Comparison of ENCODE assay signal across 9 mouse cellular contexts in the genomic region with DNA sequence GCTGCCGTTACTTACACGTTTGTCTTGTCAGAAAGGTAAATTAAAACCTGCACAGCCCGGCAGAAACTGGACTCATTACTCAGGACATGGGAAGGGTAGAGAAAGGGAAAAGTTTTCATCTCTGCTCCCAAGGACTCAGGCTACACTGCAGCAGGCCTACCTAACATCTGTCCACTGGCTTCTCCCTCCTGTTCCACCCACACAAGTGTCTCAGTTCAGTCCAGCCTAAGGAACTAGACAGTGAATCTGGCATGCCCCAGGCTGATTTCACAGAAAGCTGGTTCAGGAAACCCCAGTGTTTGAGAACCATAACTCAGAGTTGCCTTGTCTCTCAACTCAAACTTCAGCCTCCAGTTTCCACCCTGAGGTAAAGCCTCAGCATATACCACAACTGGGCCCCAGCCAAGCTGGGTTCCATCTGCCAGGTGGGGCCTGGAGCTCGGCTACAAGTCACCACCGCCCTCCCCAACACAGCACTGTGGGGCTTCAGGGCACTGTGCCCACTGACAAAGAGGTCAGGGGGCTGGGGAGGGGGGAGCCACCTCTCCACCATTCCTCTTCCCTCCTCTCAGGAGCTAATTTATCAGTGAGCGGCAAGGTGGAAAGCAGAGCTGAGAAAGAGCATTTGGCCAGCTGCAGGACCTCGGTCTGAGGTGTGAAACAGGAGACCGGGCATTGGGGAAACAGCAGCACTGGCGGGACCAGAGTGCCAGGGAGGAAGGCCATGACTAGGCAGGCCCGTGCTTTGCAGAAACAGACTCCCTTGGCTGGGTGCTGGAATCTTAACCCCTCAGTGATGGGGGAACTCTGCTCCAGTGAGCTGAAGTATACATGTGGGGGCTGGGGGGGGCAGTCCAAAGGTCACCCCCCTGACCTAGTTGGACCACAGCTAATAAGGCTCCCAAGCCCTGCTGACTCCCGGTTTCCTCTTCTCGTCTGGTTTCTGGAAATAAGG. TPM values are rescaled to one million over a fixed set of nuclear protein-coding genes. Genes with fewer than 3 reads are reported as not detected.
DNase-seq lines count a peak whose midpoint lies in the region; ATAC-seq and TF ChIP-seq lines count a peak whose summit lies in the region.
"Had no signal": no experiment of that assay in that cellular context is flagged by ENCODE, and none has a peak within 500 bp of the region (broad histone marks: within the 10 kb centered on the region; RNA-seq: fewer than 3 reads in every experiment).

No protein-coding gene starts in this region.

- peak overlapping the region; percentile 77 for H3K27ac ChIP-seq in lung, embryonic 14.5 days (ENCODE audit: low read depth)
- H3K27ac ChIP-seq in embryonic facial prominence, embryonic 10.5 days (replicated peaks): peak overlapping the region; percentile 81
- H3K27ac ChIP-seq in intestine, embryonic 14.5 days (ENCODE audit: low read depth): peak overlapping the region; percentile 54
- H3K27ac ChIP-seq in liver, embryonic 16.5 days (ENCODE audit: low read length): peak overlapping the region; percentile 12; the same call in 1 of the 2 replicates

- H3K9ac ChIP-seq in lung, embryonic 14.5 days: no peak overlapping the region
- no peak overlapping the region for H3K9ac ChIP-seq in intestine, embryonic 14.5 days (ENCODE audit: low read length)
- H3K9ac ChIP-seq in liver, embryonic 16.5 days (ENCODE audit: low read depth, low read length): no peak overlapping the region

- WGBS in lung, embryonic 14.5 days: 36% methylated on average over 12 of the region's 12 CpGs
- 47% methylated on average over 12 of the region's 12 CpGs for WGBS in embryonic facial prominence, embryonic 10.5 days
- WGBS in intestine, embryonic 14.5 days: 39% methylated on average over 12 of the region's 12 CpGs
- WGBS in liver, embryonic 16.5 days (ENCODE audit: insufficient replicate concordance): 47% methylated on average over 12 of the region's 12 CpGs

- DNase-seq in lung, embryonic 14.5 days: no peak
- no peak for DNase-seq in lung, postnatal 14 days
- DNase-seq in embryonic facial prominence, embryonic 10.5 days (ENCODE audit: low spot score): no peak
- no peak for DNase-seq in intestine, embryonic 14.5 days (ENCODE audit: low spot score)
- DNase-seq in spleen, postnatal 10 days (ENCODE audit: low spot score in 2 of 2): no peak
- no peak for DNase-seq in right cerebral cortex, postnatal 10 days (ENCODE audit: low spot score in 2 of 2)
- no peak for DNase-seq in adrenal gland, adult 18-20 months (ENCODE audit: low spot score in 2 of 2)

- TF ChIP-seq CTCF in lung, embryonic 14.5 days (IDR thresholded peaks at IDR 0.05; ENCODE audit: low read depth): no peak

- H3K4me2 ChIP-seq in lung, embryonic 14.5 days: no peak overlapping the region
- H3K4me2 ChIP-seq in intestine, embryonic 14.5 days (ENCODE audit: low read length): no peak overlapping the region
- no peak overlapping the region for H3K4me2 ChIP-seq in liver, embryonic 16.5 days (ENCODE audit: low read depth, low read length)

- no peak overlapping the region for H3K4me3 ChIP-seq in lung, embryonic 14.5 days (ENCODE audit: low read depth, low read length)
- H3K4me3 ChIP-seq in embryonic facial prominence, embryonic 10.5 days: no peak overlapping the region
- H3K4me3 ChIP-seq in intestine, embryonic 14.5 days (ENCODE audit: low read depth, low read length): no peak overlapping the region
- H3K4me3 ChIP-seq in liver, embryonic 16.5 days (ENCODE audit: low read depth, low read length): no peak overlapping the region
- H3K4me3 ChIP-seq: megakaryocyte, embryonic 14.5 days had no signal

- H3K9me3 ChIP-seq in lung, embryonic 14.5 days (ENCODE audit: low read depth, low read length): no peaks in the 10 kb centered on the region
- no peaks in the 10 kb centered on the region for H3K9me3 ChIP-seq in embryonic facial prominence, embryonic 10.5 days
- H3K9me3 ChIP-seq in intestine, embryonic 14.5 days (ENCODE audit: control insufficient read depth, low read length): no peaks in the 10 kb centered on the region
- no peaks in the 10 kb centered on the region for H3K9me3 ChIP-seq in liver, embryonic 16.5 days (replicated peaks; ENCODE audit: control insufficient read depth, low read length)
- H3K9me3 ChIP-seq: megakaryocyte, embryonic 14.5 days had no signal

- H3K27me3 ChIP-seq in lung, embryonic 14.5 days (ENCODE audit: insufficient read depth, low read length): no peaks in the 10 kb centered on the region
- no peaks in the 10 kb centered on the region for H3K27me3 ChIP-seq in embryonic facial prominence, embryonic 10.5 days (replicated peaks; ENCODE audit: low read depth, poor library complexity, severe bottlenecking)
- H3K27me3 ChIP-seq in intestine, embryonic 14.5 days (replicated peaks; ENCODE audit: control insufficient read depth, insufficient read depth, low read length): no peaks in the 10 kb centered on the region
- no peaks in the 10 kb centered on the region for H3K27me3 ChIP-seq in liver, embryonic 16.5 days (ENCODE audit: control insufficient read depth, insufficient read depth, low read depth, low read length)

- no peaks in the 10 kb centered on the region for H3K36me3 ChIP-seq in lung, embryonic 14.5 days (ENCODE audit: insufficient read depth)
- H3K36me3 ChIP-seq in embryonic facial prominence, embryonic 10.5 days (replicated peaks): 0 out of 2 replicates have a peak, but pooled peaks cover 2% of the 10 kb centered on the region
- no peaks in the 10 kb centered on the region for H3K36me3 ChIP-seq in intestine, embryonic 14.5 days (ENCODE audit: control insufficient read depth, insufficient read depth, low read length)
- H3K36me3 ChIP-seq in liver, embryonic 16.5 days (ENCODE audit: control insufficient read depth, insufficient read depth): no peaks in the 10 kb centered on the region

- ATAC-seq in lung, embryonic 14.5 days (ENCODE audit: insufficient read depth): no peak
- no peak for ATAC-seq in intestine, embryonic 14.5 days (replicated peaks; ENCODE audit: low FRiP score, low TSS enrichment, low read depth)
- ATAC-seq in liver, embryonic 16.5 days (ENCODE audit: low read depth): no peak

- peaks cover 73% of the 10 kb centered on the region for H3K4me1 ChIP-seq in lung, embryonic 14.5 days (ENCODE audit: insufficient read depth)
- peaks cover 74% of the 10 kb centered on the region for H3K4me1 ChIP-seq in embryonic facial prominence, embryonic 10.5 days
- peaks cover 83% of the 10 kb centered on the region for H3K4me1 ChIP-seq in intestine, embryonic 14.5 days (replicated peaks; ENCODE audit: control insufficient read depth, insufficient read depth, low read length)
- peaks cover 59% of the 10 kb centered on the region for H3K4me1 ChIP-seq in liver, embryonic 16.5 days (ENCODE audit: control insufficient read depth, low read depth, low read length)

RNA-seq across cellular contexts. Expression of a gene that starts 34.5 kb away (rescaled TPM):
- 6.8 and 7.0 TPM in 2 replicates for polyA plus RNA-seq in lung, embryonic 14.5 days (2014; fragmentation: Nextera tagmentation; extraction: Ambion mirVana)
- 4.2 and 5.4 TPM in 2 replicates for polyA plus RNA-seq in embryonic facial prominence, embryonic 10.5 days (2016; fragmentation: Nextera tagmentation; extraction: Ambion mirVana)
- polyA plus RNA-seq in intestine, embryonic 14.5 days (2014; fragmentation: Nextera tagmentation; extraction: Ambion mirVana): 5.3 and 5.9 TPM in 2 replicates
- 1.8 and 2.4 TPM in 2 replicates for polyA plus RNA-seq in liver, embryonic 16.5 days (2015; fragmentation: Nextera tagmentation; extraction: Ambion mirVana)
- 10 to 100 TPM; 12.8 to 31.2 TPM for total RNA-seq in adrenal gland, adult 18-20 months (2021)

Comparison
In these comparisons a context has a peak if more than half of its experiments do, and no peak if none do; other contexts are left out.
1. H3K27ac ChIP-seq: peak in every context shown above with its lines; median percentile 81 in embryonic facial prominence, embryonic 10.5 days; 77 in lung, embryonic 14.5 days; 54 in intestine, embryonic 14.5 days; 12 in liver, embryonic 16.5 days.